Mouse (Mus musculus) forebrain, embryonic 10.5 days (tissue): ENCODE data around the gene Tsen54. TPM values are rescaled to one million over a fixed set of nuclear protein-coding genes. Genes with fewer than 3 reads are reported as not detected.
"Not testable (repeated sequence)": the region's sequence is repeated elsewhere in the genome, so short reads cannot be mapped to it uniquely, and the experiment has no call there.

Experiments
- DNase-seq: peaks from one replicate; pipeline ENCODE4 v3.0.0-alpha.2; 2017; ENCODE audit warnings: low spot score; ENCODE audit errors: extremely low spot score
- H3K27ac ChIP-seq: fragments of 300-500 bp; sonication (generic); 2 replicates; pipeline ENCODE4 v1.5.1; 2016; ENCODE audit warnings: mild to moderate bottlenecking
- H3K27me3 ChIP-seq: fragments of 300-500 bp; sonication (generic); 2 replicates; pipeline ENCODE4 v1.6.1; 2016; ENCODE audit warnings: mild to moderate bottlenecking; ENCODE audit not compliant: poor library complexity, severe bottlenecking
- H3K36me3 ChIP-seq: fragments of 300-500 bp; sonication (generic); replicated peaks from 2 replicates; pipeline ENCODE4 v1.6.1; 2016; ENCODE audit warnings: mild to moderate bottlenecking, moderate library complexity
- H3K4me1 ChIP-seq: fragments of 300-500 bp; sonication (generic); 2 replicates; pipeline ENCODE4 v1.6.1; 2016
- H3K4me3 ChIP-seq: fragments of 300-500 bp; sonication (generic); 2 replicates; pipeline ENCODE4 v1.5.1; 2016; ENCODE audit warnings: mild to moderate bottlenecking, moderate library complexity
- H3K9me3 ChIP-seq: fragments of 300-500 bp; sonication (generic); 2 replicates; pipeline ENCODE4 v1.6.1; 2016; ENCODE audit warnings: mild to moderate bottlenecking, moderate library complexity
- WGBS: fragments of 180-500 bp; shearing (Covaris S2); methylation state at CpG from one replicate; pipeline ENCODE4 v1.1.7; 2016; 5-methylcytosine and 5-hydroxymethylcytosine counted together
- polyA plus RNA-seq: library from polyadenylated mRNA; unstranded; fragments of >200 nt; fragmentation: Nextera tagmentation; extraction: Ambion mirVana; gene quantifications from 2 replicates; pipeline ENCODE4 v1.2.1, GENCODE M21; 2016

The Tsen54 gene
- polyA plus RNA-seq, 1 experiment from 2014 or later, result 34.7 TPM

GRCm38 (mm10) chr11:115837606-115838345, 23.3 kb downstream of the Tsen54 start:
- Histone ChIP-seq H3K9me3 (no peaks in the 10 kb centered on the region), H3K27ac (no peak overlapping the region), H3K4me3 (no peak overlapping the region), H3K36me3 (no peaks in the 10 kb centered on the region), H3K27me3 (peaks cover 60% of the 10 kb centered on the region), H3K4me1 (peaks cover 78% of the 10 kb centered on the region)
- DNase-seq, result no peak
- WGBS, result 93% methylated on average over 22 of the region's 22 CpGs

GRCm38 (mm10) chr11:115838895-115839311, 24.4 kb downstream of the Tsen54 start:
- Histone ChIP-seq H3K9me3 (no peaks in the 10 kb centered on the region), H3K27me3 (peaks cover 49% of the 10 kb centered on the region), H3K4me1 (peaks cover 78% of the 10 kb centered on the region), H3K4me3 (no peak overlapping the region), H3K27ac (peak overlapping the region; percentile 62; the same call in 1 of the 2 replicates), H3K36me3 (no peaks in the 10 kb centered on the region)
- DNase-seq, result no peak
- WGBS, result 52% methylated on average over 4 of the region's 4 CpGs

- 55% methylated on average over 3 of the region's 3 CpGs for WGBS
- no peaks in the 10 kb centered on the region; the same call in 1 of the 2 replicates for H3K36me3 ChIP-seq
- peak overlapping the region; percentile 62 for H3K27ac ChIP-seq
- DNase-seq, result no peak
- H3K4me3 ChIP-seq, result no peak overlapping the region
- H3K9me3 ChIP-seq, result no peaks in the 10 kb centered on the region
- H3K27me3 ChIP-seq, result peaks cover 41% of the 10 kb centered on the region
- peaks cover 78% of the 10 kb centered on the region for H3K4me1 ChIP-seq
These were observed 25.2 kb downstream of the Tsen54 start for GRCm38 (mm10) chr11:115839732-115840131.

- Histone ChIP-seq H3K36me3 (peaks cover 12% of the 10 kb centered on the region; the same call in 1 of the 2 replicates), H3K4me3 (no peak overlapping the region), H3K27ac (no peak overlapping the region), H3K27me3 (peaks cover 28% of the 10 kb centered on the region), H3K9me3 (peaks cover 7% of the 10 kb centered on the region; the same call in 1 of the 2 replicates), H3K4me1 (peaks cover 65% of the 10 kb centered on the region)
- DNase-seq, result no peak
- 84% methylated on average over 6 of the region's 6 CpGs for WGBS
These were observed 26.5 kb downstream of the Tsen54 start for GRCm38 (mm10) chr11:115841044-115841443.

- H3K27me3 ChIP-seq, result peaks cover 18% of the 10 kb centered on the region; the same call in 1 of the 2 replicates
- peaks cover 7% of the 10 kb centered on the region; the same call in 1 of the 2 replicates for H3K9me3 ChIP-seq
- peak overlapping the region; percentile 81 for H3K27ac ChIP-seq
- DNase-seq, result peak; percentile 41
- H3K4me1 ChIP-seq, result peaks cover 55% of the 10 kb centered on the region
- 18% methylated on average over 6 of the region's 6 CpGs for WGBS
- H3K36me3 ChIP-seq, result peaks cover 12% of the 10 kb centered on the region; the same call in 1 of the 2 replicates
- H3K4me3 ChIP-seq, result peak overlapping the region; percentile 6
These were observed 27.5 kb downstream of the Tsen54 start for GRCm38 (mm10) chr11:115841961-115842550.

GRCm38 (mm10) chr11:115843141-115843890, 28.8 kb downstream of the Tsen54 start:
- WGBS, result 84% methylated on average over 13 of the region's 14 CpGs
- Histone ChIP-seq H3K4me3 (no peak overlapping the region), H3K9me3 (peaks cover 7% of the 10 kb centered on the region; the same call in 1 of the 2 replicates), H3K27ac (peak overlapping the region; percentile 81; the same call in 1 of the 2 replicates), H3K27me3 (0 out of 2 replicates have a peak, but pooled peaks cover 11% of the 10 kb centered on the region), H3K36me3 (peaks cover 12% of the 10 kb centered on the region; the same call in 1 of the 2 replicates), H3K4me1 (peaks cover 53% of the 10 kb centered on the region)
- DNase-seq, result no peak

GRCm38 (mm10) chr11:115843891-115844239, 29.3 kb downstream of the Tsen54 start:
- Histone ChIP-seq H3K9me3 (peaks cover 7% of the 10 kb centered on the region; the same call in 1 of the 2 replicates), H3K27me3 (0 out of 2 replicates have a peak, but pooled peaks cover 6% of the 10 kb centered on the region), H3K27ac (peak overlapping the region; percentile 63; the same call in 1 of the 2 replicates), H3K4me3 (no peak overlapping the region), H3K4me1 (peaks cover 49% of the 10 kb centered on the region), H3K36me3 (peaks cover 12% of the 10 kb centered on the region; the same call in 1 of the 2 replicates)
- no peak for DNase-seq
- WGBS, result 91% methylated on average over 5 of the region's 5 CpGs

- Histone ChIP-seq H3K4me1 (peaks cover 45% of the 10 kb centered on the region), H3K9me3 (peaks cover 7% of the 10 kb centered on the region; the same call in 1 of the 2 replicates), H3K27ac (peak overlapping the region; percentile 63), H3K36me3 (peaks cover 12% of the 10 kb centered on the region; the same call in 1 of the 2 replicates), H3K4me3 (no peak overlapping the region), H3K27me3 (0 out of 2 replicates have a peak, but pooled peaks cover 2% of the 10 kb centered on the region)
- no peak for DNase-seq
- WGBS, result 62% methylated on average over 8 of the region's 8 CpGs
These were observed 29.7 kb downstream of the Tsen54 start for GRCm38 (mm10) chr11:115844240-115844639.

- H3K27me3 ChIP-seq, result no peaks in the 10 kb centered on the region
- no peak overlapping the region for H3K27ac ChIP-seq
- peaks cover 7% of the 10 kb centered on the region; the same call in 1 of the 2 replicates for H3K9me3 ChIP-seq
- 91% methylated on average over 2 of the region's 2 CpGs for WGBS
- no peak for DNase-seq
- H3K4me3 ChIP-seq, result no peak overlapping the region
- peaks cover 34% of the 10 kb centered on the region for H3K4me1 ChIP-seq
- peaks cover 20% of the 10 kb centered on the region for H3K36me3 ChIP-seq
These were observed 31.3 kb downstream of the Tsen54 start for GRCm38 (mm10) chr11:115845819-115846218.

- DNase-seq, result no peak
- Histone ChIP-seq H3K27ac (no peak overlapping the region), H3K4me3 (no peak overlapping the region), H3K36me3 (peaks cover 11% of the 10 kb centered on the region), H3K9me3 (no peaks in the 10 kb centered on the region), H3K27me3 (peaks cover 47% of the 10 kb centered on the region), H3K4me1 (peaks cover 15% of the 10 kb centered on the region)
- WGBS, result 81% methylated on average over 6 of the region's 6 CpGs
These were observed 40.1 kb downstream of the Tsen54 start for GRCm38 (mm10) chr11:115854674-115855073.

GRCm38 (mm10) chr11:115857146-115857545, 42.6 kb downstream of the Tsen54 start:
- 93% methylated on average over 4 of the region's 4 CpGs for WGBS
- not testable (repeated sequence) for H3K27ac ChIP-seq, H3K9me3 ChIP-seq, H3K4me3 ChIP-seq, DNase-seq, H3K36me3 ChIP-seq
- Histone ChIP-seq H3K27me3 (peaks cover 71% of the 10 kb centered on the region), H3K4me1 (peaks cover 20% of the 10 kb centered on the region)

- H3K4me1 ChIP-seq, result peaks cover 20% of the 10 kb centered on the region
- H3K9me3 ChIP-seq, result no peaks in the 10 kb centered on the region
- DNase-seq, result no peak
- no peaks in the 10 kb centered on the region for H3K36me3 ChIP-seq
- H3K27me3 ChIP-seq, result peaks cover 79% of the 10 kb centered on the region
- 53% methylated on average over 13 of the region's 13 CpGs for WGBS
- peak overlapping the region; percentile 45; the same call in 1 of the 2 replicates for H3K4me3 ChIP-seq
- H3K27ac ChIP-seq, result no peak overlapping the region
These were observed 43.4 kb downstream of the Tsen54 start for GRCm38 (mm10) chr11:115857936-115858335.
